Mouse (Mus musculus): Measurements from ENCODE around the gene Flrt3. TPM values are rescaled to one million over a fixed set of nuclear protein-coding genes. Genes with fewer than 3 reads are reported as not detected.

Flrt3 gene
- polyA plus RNA-seq, 1 experiment, result 9.2 TPM

DNA sequence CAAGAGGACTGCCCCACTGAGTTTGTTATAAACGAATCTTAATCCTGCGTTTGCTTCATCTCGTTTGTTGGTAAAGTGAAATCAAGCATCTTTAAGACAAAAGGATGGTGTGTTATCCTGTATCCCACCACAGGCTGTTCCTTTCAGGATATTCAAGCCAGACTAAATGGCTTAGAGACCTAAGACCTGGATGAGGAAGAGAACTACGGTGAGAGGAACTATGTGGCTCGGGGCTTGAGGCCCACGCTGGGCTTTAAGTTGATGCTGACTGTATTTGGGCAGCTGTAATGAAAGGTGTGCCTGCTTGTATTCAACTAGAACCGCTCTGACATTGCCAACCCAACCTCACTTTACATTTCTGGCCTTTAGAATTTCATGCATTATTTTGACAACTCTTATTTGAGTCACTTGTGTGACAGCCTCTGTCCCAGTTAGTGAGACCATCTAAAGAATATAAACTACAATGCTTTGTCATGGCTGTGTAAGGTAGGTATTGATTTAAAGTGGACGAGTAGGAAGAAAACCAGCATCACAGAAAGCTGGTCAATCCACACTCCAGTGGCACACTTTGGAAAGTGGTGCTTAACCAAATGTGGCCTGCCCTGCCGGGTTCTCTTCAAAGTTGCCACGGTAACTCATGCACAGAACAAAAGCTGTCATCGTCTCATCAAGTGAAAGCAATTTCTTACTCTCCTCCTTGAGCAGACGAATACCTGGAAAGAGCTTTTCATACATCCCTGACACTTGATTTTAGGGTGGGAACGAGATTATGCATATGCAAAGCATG, 3.8 kb downstream of the Flrt3 start:
- H3K9me3 ChIP-seq (replicated peaks; ENCODE audit: control insufficient read depth, insufficient read depth, low read length, poor library complexity, severe bottlenecking), result no peaks in the 10 kb centered on the region
- no peak for TF ChIP-seq EP300 (IDR thresholded peaks at IDR 0.05; ENCODE audit: insufficient read depth, low read depth, low read length)
- TF ChIP-seq POLR2A (IDR thresholded peaks at IDR 0.05; ENCODE audit: insufficient read depth, low read length), result no peak
- TF ChIP-seq CTCF (IDR thresholded peaks at IDR 0.05; ENCODE audit: low read depth, low read length), result no peak
- H3K27ac ChIP-seq (ENCODE audit: insufficient read depth, low read length), result no peak overlapping the region
- H3K9ac ChIP-seq (ENCODE audit: low read depth, poor library complexity, severe bottlenecking), result no peak overlapping the region
- H3K36me3 ChIP-seq (ENCODE audit: control insufficient read depth, insufficient read depth, low read length, poor library complexity, severe bottlenecking), result no peaks in the 10 kb centered on the region
- no peak overlapping the region for H3K4me3 ChIP-seq (ENCODE audit: low read depth, low read length)
- H3K27me3 ChIP-seq (ENCODE audit: control insufficient read depth, insufficient read depth, low read length, poor library complexity, severe bottlenecking), result 0 out of 2 replicates have a peak, but pooled peaks cover 1% of the 10 kb centered on the region
- H3K4me1 ChIP-seq (ENCODE audit: control insufficient read depth, insufficient read depth, low read length), result no peaks in the 10 kb centered on the region

DNA sequence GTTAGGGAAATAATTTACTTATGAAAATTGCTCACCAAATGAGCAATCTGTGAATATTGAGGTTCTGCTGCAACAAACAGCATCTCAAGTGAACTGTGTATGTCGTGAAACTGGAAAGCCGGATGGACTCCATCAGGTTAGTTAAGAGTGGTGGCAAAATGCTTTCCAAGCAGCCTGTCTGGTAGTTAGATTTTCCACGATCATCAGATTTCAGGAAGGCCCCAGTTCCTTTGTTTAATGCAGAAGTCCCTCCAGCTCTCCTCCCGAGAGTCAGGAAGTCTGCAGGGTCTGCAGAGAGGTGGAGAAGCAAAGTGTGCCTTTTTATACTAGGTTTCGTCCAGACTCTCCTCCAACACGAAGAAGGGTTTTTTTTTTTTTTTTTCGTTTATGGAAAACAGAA, 4.4 kb downstream of the Flrt3 start:
- Histone ChIP-seq H3K4me3 (ENCODE audit: low read depth, low read length) (no peak overlapping the region), H3K27ac (ENCODE audit: insufficient read depth, low read length) (no peak overlapping the region), H3K4me1 (ENCODE audit: control insufficient read depth, insufficient read depth, low read length) (no peaks in the 10 kb centered on the region), H3K9ac (ENCODE audit: low read depth, poor library complexity, severe bottlenecking) (no peak overlapping the region), H3K27me3 (ENCODE audit: control insufficient read depth, insufficient read depth, low read length, poor library complexity, severe bottlenecking) (0 out of 2 replicates have a peak, but pooled peaks cover 1% of the 10 kb centered on the region), H3K9me3 (replicated peaks; ENCODE audit: control insufficient read depth, insufficient read depth, low read length, poor library complexity, severe bottlenecking) (no peaks in the 10 kb centered on the region), H3K36me3 (ENCODE audit: control insufficient read depth, insufficient read depth, low read length, poor library complexity, severe bottlenecking) (no peaks in the 10 kb centered on the region)
- TF ChIP-seq POLR2A (IDR thresholded peaks at IDR 0.05; ENCODE audit: insufficient read depth, low read length) (no peak), EP300 (IDR thresholded peaks at IDR 0.05; ENCODE audit: insufficient read depth, low read depth, low read length) (no peak), CTCF (IDR thresholded peaks at IDR 0.05; ENCODE audit: low read depth, low read length) (no peak)

DNA sequence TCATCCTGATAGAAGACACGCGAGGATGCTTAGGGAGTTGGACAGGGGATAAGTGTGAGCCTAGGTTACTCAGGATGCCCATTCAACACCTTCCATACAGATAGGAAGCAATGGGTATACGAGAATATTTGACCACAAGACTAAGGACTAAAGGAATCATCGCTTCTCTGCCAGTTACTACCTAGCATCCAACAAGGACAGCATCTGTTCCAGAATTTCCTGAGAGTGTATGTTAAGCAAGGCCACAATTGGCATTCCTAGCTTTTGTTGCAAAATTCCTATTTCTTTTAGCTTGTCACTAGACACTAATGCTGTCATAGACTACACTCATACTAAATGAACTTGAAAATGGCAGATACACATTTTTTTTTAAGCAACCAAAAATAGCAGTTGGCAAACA, 6.9 kb downstream of the Flrt3 start:
- no peaks in the 10 kb centered on the region for H3K4me1 ChIP-seq (ENCODE audit: control insufficient read depth, insufficient read depth, low read length)
- H3K4me3 ChIP-seq (ENCODE audit: low read depth, low read length), result no peak overlapping the region
- no peaks in the 10 kb centered on the region for H3K27me3 ChIP-seq (ENCODE audit: control insufficient read depth, insufficient read depth, low read length, poor library complexity, severe bottlenecking)
- no peak overlapping the region for H3K9ac ChIP-seq (ENCODE audit: low read depth, poor library complexity, severe bottlenecking)
- no peak for TF ChIP-seq POLR2A (IDR thresholded peaks at IDR 0.05; ENCODE audit: insufficient read depth, low read length)
- no peak for TF ChIP-seq CTCF (IDR thresholded peaks at IDR 0.05; ENCODE audit: low read depth, low read length)
- no peak for TF ChIP-seq EP300 (IDR thresholded peaks at IDR 0.05; ENCODE audit: insufficient read depth, low read depth, low read length)
- H3K27ac ChIP-seq (ENCODE audit: insufficient read depth, low read length), result no peak overlapping the region
- H3K36me3 ChIP-seq (ENCODE audit: control insufficient read depth, insufficient read depth, low read length, poor library complexity, severe bottlenecking), result peaks cover 2% of the 10 kb centered on the region; the same call in 1 of the 2 replicates
- no peaks in the 10 kb centered on the region for H3K9me3 ChIP-seq (replicated peaks; ENCODE audit: control insufficient read depth, insufficient read depth, low read length, poor library complexity, severe bottlenecking)

DNA sequence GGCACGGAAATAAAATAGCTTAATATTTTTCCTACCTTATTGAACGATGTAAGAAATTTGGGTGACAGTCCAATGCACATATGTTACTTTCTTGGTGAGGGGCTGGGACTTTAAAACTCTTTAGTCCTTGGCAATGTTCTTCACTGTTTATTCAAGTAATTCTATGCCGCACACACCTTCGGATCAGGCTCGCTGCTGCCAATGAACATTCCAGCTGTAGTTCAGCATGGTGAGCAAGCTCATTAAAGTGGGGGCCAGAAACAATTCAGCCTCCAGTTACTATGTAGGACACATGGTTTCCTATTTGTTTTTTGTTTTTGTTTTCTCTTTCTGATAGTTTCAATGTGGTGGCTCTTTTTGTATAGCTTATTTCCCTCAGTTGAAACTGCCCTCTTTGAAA, 8.6 kb downstream of the Flrt3 start:
- H3K9ac ChIP-seq (ENCODE audit: low read depth, poor library complexity, severe bottlenecking), result no peak overlapping the region
- TF ChIP-seq CTCF (IDR thresholded peaks at IDR 0.05; ENCODE audit: low read depth, low read length) (no peak), EP300 (IDR thresholded peaks at IDR 0.05; ENCODE audit: insufficient read depth, low read depth, low read length) (no peak), POLR2A (IDR thresholded peaks at IDR 0.05; ENCODE audit: insufficient read depth, low read length) (no peak)
- H3K4me3 ChIP-seq (ENCODE audit: low read depth, low read length), result no peak overlapping the region
- no peak overlapping the region for H3K27ac ChIP-seq (ENCODE audit: insufficient read depth, low read length)
- no peaks in the 10 kb centered on the region for H3K27me3 ChIP-seq (ENCODE audit: control insufficient read depth, insufficient read depth, low read length, poor library complexity, severe bottlenecking)
- no peaks in the 10 kb centered on the region for H3K9me3 ChIP-seq (replicated peaks; ENCODE audit: control insufficient read depth, insufficient read depth, low read length, poor library complexity, severe bottlenecking)
- H3K4me1 ChIP-seq (ENCODE audit: control insufficient read depth, insufficient read depth, low read length), result no peaks in the 10 kb centered on the region
- peaks cover 2% of the 10 kb centered on the region; the same call in 1 of the 2 replicates for H3K36me3 ChIP-seq (ENCODE audit: control insufficient read depth, insufficient read depth, low read length, poor library complexity, severe bottlenecking)

DNA sequence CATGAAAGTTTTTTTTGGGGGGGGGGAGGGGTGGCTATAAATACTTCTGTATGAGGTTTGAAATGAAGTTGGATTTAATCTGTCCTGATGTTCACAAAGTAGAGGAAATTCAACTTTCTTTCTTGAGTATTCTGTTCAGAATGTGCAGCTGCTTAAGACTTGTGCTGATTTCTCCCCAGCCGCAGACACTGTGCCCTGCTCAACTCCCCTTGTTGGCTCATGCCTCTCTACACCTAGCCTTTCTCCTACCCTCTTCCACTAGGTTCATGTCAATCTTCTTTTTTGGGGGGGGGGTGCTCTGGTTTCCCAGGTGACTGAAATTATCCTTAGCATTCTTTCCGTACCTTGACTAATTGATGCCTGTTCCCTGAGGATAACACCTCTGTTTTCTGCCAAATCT, 17.3 kb downstream of the Flrt3 start:
- no peaks in the 10 kb centered on the region for H3K9me3 ChIP-seq (replicated peaks; ENCODE audit: control insufficient read depth, insufficient read depth, low read length, poor library complexity, severe bottlenecking)
- H3K9ac ChIP-seq (ENCODE audit: low read depth, poor library complexity, severe bottlenecking), result no peak overlapping the region
- H3K27ac ChIP-seq (ENCODE audit: insufficient read depth, low read length), result no peak overlapping the region
- H3K36me3 ChIP-seq (ENCODE audit: control insufficient read depth, insufficient read depth, low read length, poor library complexity, severe bottlenecking), result no peaks in the 10 kb centered on the region
- H3K4me1 ChIP-seq (ENCODE audit: control insufficient read depth, insufficient read depth, low read length), result no peaks in the 10 kb centered on the region
- no peak for TF ChIP-seq POLR2A (IDR thresholded peaks at IDR 0.05; ENCODE audit: insufficient read depth, low read length)
- no peak for TF ChIP-seq EP300 (IDR thresholded peaks at IDR 0.05; ENCODE audit: insufficient read depth, low read depth, low read length)
- no peak for TF ChIP-seq CTCF (IDR thresholded peaks at IDR 0.05; ENCODE audit: low read depth, low read length)
- no peaks in the 10 kb centered on the region for H3K27me3 ChIP-seq (ENCODE audit: control insufficient read depth, insufficient read depth, low read length, poor library complexity, severe bottlenecking)
- no peak overlapping the region for H3K4me3 ChIP-seq (ENCODE audit: low read depth, low read length)

DNA sequence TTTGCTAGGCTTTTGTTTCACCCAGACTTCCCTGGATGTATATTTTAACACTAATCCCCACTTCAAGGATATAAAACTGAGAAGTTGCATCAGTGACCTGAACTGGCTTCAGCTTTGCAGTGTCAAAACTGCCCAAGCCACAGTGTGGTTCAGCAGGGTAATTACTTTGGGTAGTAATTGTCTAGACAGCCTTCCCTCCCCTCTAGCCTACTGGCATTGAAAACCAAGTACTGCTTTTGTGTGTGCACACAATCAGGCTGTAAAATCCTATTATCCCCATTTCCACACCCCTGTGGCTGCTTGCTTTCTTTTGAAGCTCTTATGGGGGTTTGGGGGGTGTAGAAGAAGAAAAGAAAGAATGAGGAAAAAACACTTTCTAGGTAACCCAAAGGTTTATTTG, 17.8 kb downstream of the Flrt3 start:
- no peak overlapping the region for H3K4me3 ChIP-seq (ENCODE audit: low read depth, low read length)
- H3K9ac ChIP-seq (ENCODE audit: low read depth, poor library complexity, severe bottlenecking), result no peak overlapping the region
- no peak for TF ChIP-seq POLR2A (IDR thresholded peaks at IDR 0.05; ENCODE audit: insufficient read depth, low read length)
- no peak for TF ChIP-seq EP300 (IDR thresholded peaks at IDR 0.05; ENCODE audit: insufficient read depth, low read depth, low read length)
- no peak for TF ChIP-seq CTCF (IDR thresholded peaks at IDR 0.05; ENCODE audit: low read depth, low read length)
- no peak overlapping the region for H3K27ac ChIP-seq (ENCODE audit: insufficient read depth, low read length)
- H3K4me1 ChIP-seq (ENCODE audit: control insufficient read depth, insufficient read depth, low read length), result no peaks in the 10 kb centered on the region
- H3K9me3 ChIP-seq (replicated peaks; ENCODE audit: control insufficient read depth, insufficient read depth, low read length, poor library complexity, severe bottlenecking), result no peaks in the 10 kb centered on the region
- H3K36me3 ChIP-seq (ENCODE audit: control insufficient read depth, insufficient read depth, low read length, poor library complexity, severe bottlenecking), result no peaks in the 10 kb centered on the region
- no peaks in the 10 kb centered on the region for H3K27me3 ChIP-seq (ENCODE audit: control insufficient read depth, insufficient read depth, low read length, poor library complexity, severe bottlenecking)
